Mouse (Mus musculus): ENCODE results near the gene Hcfc1r1. TPM values are rescaled to one million over a fixed set of nuclear protein-coding genes. Genes with fewer than 3 reads are reported as not detected.

Hcfc1r1 gene
- total RNA-seq, 1 experiment from 2014 or later: 38.3 TPM

DNA sequence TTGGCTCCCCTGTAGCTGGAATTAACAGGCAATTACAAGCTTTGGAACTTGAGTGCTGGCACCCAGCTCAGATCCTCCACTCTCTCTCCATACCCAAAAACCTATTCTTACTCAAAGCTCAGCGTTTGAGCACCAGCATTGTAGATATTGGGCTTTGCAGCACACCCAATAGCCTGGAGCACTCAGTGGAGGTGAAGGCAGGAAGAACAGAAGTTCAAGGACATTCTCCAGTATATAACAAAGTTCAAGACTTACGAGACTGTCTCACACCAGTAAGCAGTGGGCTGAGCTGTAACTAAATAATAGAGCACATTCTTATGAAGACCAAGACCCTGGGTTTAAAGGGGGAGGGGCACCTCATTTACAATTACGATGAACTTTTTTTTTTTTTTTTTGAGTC is 635 bp upstream of the Hcfc1r1 start:
- ATAC-seq (replicated peaks; ENCODE audit: insufficient number of reproducible peaks, low FRiP score, low TSS enrichment, poor library complexity, severe bottlenecking): no peak

DNA sequence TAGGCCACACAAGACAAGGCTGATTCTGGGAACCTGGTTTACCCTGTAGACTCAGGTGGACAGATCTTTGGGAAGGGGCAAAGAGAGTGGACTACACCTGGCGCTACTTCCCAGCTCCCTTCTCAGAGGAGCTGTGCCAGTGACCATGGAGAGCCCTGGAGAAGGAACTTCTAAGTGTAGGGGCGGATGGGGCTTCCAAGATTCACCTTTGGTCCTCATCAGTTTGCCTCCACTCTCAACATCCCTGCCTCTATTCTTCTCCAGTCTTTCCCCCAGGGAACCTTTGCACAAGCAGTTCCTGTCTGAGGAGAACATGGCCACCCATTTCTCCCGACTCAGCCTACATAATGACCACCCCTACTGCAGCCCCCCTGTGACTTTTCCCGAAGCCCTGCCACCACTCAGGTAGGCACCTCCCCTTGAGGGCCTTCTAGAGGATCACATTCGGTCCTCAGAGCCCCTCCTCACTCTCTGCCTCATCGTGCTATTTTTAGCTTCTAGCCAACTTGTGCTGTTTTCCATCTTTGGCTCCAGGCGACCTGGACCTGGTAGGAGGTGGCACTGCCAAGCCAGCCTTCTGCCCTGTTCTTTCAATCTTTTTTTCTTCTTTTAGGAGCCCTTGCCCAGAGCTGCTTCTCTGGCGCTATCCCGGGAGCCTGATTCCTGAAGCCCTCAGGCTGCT is 1.0 kb downstream of the Hcfc1r1 start:
- ATAC-seq (replicated peaks; ENCODE audit: insufficient number of reproducible peaks, low FRiP score, low TSS enrichment, poor library complexity, severe bottlenecking): no peak

DNA sequence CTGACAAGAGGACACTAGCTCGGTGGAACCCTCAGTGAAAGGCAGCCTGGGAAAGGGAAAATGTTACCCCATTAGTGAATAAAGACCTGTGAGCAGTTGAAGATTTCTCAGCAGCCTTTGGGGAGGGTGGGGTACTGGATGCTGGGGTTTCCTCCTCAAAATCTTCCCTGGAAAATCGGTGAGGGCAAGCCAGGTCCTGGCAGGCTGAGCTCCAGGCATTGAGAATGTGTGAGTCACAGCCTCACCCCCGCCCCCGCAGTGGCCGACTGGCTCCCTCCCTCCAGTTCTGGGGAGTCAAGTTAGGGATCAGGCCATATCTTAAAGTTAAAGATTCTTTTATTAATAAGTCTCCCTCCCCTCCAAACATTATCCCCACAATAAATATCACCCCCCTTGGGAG is 1.7 kb downstream of the Hcfc1r1 start:
- ATAC-seq (replicated peaks; ENCODE audit: insufficient number of reproducible peaks, low FRiP score, low TSS enrichment, poor library complexity, severe bottlenecking): no peak

DNA sequence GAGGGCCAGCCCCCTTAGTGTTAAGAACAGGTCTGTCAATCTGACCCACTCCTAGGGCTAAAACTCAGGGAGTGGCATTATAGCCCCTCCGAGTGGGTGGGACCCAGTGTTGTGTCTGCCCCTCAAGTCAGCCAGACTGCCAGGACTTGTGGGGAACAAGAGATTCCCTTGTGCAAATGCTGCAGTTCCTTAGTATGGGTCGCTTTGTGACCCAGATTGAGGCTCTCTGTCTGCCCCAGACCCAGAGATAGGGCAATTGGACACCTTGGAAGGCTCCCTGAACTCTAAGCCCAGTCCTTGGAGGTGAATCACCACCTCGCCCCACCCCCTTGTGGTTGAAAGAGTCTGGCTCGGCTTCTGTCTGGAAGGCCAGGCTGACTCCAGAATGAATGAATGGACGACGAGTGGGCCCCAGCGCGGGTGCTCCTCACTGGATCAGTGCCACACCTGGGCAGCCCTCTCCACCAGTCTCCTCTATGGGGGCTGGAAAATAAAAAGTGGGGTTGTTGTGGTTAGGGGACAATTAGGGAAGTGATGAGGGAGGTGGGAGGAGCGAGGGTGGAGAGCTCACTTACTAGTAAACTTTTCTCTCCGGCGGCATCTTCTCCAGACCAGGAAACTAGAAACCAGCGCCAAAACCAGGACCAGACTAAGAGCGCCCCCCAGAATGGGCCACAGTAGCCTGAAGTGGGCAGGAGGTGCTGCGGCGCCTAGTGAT is 2.3 kb downstream of the Hcfc1r1 start:
- no peak for ATAC-seq (replicated peaks; ENCODE audit: insufficient number of reproducible peaks, low FRiP score, low TSS enrichment, poor library complexity, severe bottlenecking)

DNA sequence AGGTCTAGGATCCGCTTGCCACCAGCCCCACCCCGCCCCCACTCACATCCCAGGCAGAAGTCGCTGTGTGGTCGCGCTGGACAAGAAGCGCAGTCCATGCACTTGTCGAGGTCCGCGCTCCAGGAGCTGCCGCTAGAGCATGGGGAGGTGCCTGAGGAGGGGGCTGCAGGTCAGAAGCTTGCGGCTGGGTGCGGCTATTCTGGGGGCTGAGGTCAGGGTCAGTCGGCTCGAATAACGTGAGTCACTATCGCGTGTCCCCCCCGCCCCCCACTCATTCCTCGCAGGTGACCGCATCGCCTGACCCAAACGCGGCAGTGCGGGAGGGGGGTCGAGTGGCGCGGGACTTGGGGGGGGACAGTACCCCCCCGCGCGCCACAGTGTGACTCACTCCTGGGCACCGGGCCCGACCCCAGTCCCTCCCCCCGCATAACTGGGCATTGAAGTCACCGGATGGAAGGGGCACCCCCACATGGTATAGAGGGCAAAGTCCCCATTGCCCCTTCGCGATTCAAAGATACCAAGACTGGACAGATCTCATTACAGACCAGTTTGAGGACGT is 3.2 kb downstream of the Hcfc1r1 start:
- ATAC-seq (replicated peaks; ENCODE audit: insufficient number of reproducible peaks, low FRiP score, low TSS enrichment, poor library complexity, severe bottlenecking): no peak

DNA sequence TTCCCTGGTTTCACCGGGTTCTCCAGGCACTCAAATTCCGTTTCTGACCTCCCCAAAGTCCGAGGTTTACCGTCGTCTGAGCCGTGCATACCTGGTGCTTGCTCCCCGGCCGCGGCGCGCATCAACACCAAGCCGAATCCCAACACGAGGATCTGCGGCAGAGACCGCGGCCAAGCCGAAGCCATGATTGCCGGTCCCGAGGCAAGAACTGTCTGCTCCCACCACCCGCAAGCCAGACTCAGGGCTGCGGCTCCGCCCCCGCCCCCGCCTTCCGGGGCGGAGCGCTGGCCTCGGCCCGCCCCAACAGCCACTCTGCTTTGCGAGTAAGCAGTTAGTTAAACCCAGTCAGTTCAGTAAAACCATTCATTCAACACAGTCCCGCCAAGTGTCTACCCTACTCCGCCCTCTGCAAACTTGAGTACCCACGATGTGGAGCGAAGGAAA is 3.9 kb downstream of the Hcfc1r1 start, which contains the start of gene Tnfrsf12a:
TSS of gene Tnfrsf12a (minus strand) at position 233 of the 444 bp plus-strand sequence.
- 0 out of 2 replicates have a peak, but pooled peaks have one; percentile 13 for ATAC-seq (replicated peaks; ENCODE audit: insufficient number of reproducible peaks, low FRiP score, low TSS enrichment, poor library complexity, severe bottlenecking)

DNA sequence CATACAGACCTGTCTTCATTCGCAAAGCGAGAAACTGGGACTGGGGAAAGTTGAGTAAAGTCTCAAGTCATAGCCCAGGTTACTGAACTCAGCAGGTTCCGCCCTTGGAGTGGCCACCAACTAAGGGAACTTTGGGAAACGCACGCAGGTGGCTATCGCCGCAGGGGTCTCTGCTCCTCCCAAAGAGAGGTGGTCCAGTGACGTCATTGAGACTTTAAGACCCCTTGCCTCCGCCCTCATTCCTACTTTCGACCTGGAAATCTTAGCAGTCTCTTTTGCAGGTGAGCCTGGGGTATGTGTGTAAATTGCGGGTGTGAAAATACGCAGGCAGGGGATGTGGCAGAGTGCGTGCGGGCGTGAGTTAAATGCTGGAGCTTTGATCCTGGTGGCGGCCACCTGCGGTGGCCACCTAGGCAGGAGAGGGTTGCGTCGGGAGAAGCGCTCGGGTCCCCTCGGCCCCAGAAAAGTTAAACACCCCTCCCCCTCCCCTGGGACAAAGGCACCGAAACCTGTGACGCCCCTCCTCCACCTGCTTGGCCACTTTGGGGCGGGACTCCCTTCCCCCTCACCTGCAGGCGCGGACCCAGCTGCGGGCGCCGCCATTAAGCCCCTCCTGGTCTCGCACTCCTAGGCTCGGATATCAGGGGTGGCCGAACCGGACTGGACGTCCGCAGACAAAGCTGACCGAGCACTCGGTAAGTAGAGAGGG is 5.9 kb downstream of the Hcfc1r1 start, which contains the start of gene Cldn6:
TSS of gene Cldn6 (plus strand) at position 123 of the 709 bp plus-strand sequence.
- ATAC-seq (replicated peaks; ENCODE audit: insufficient number of reproducible peaks, low FRiP score, low TSS enrichment, poor library complexity, severe bottlenecking): no peak

GRCm38 (mm10) chr17:23680336-23680735 is 6.9 kb downstream of the Hcfc1r1 start:
- no peak for ATAC-seq (replicated peaks; ENCODE audit: insufficient number of reproducible peaks, low FRiP score, low TSS enrichment, poor library complexity, severe bottlenecking)

- no peak for ATAC-seq (replicated peaks; ENCODE audit: insufficient number of reproducible peaks, low FRiP score, low TSS enrichment, poor library complexity, severe bottlenecking)
These were observed 7.7 kb downstream of the Hcfc1r1 start for GRCm38 (mm10) chr17:23681086-23681485.

GRCm38 (mm10) chr17:23682092-23682491 is 8.7 kb downstream of the Hcfc1r1 start:
- ATAC-seq (replicated peaks; ENCODE audit: insufficient number of reproducible peaks, low FRiP score, low TSS enrichment, poor library complexity, severe bottlenecking): no peak

- ATAC-seq (replicated peaks; ENCODE audit: insufficient number of reproducible peaks, low FRiP score, low TSS enrichment, poor library complexity, severe bottlenecking): no peak
These were observed 9.1 kb downstream of the Hcfc1r1 start for GRCm38 (mm10) chr17:23682530-23682929.

DNA sequence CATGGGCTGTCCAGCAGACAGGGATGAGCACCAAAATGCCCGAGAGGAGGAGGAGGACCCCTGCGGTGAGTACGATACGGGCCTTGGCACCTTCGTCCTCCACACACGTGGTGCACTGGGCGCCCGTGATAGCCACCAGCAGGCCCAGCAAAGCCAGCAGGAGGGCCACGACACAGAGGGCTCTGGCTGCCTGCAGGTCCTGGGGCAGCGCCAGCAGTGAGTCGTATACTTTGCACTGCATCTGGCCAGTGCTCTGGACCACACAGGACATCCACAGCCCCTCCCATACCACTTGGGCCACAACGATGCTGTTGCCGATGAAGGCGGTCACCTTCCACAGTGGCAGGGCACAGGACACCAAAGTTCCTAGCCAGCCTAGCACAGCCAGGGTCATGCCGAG is 9.8 kb downstream of the Hcfc1r1 start:
- no peak for ATAC-seq (replicated peaks; ENCODE audit: insufficient number of reproducible peaks, low FRiP score, low TSS enrichment, poor library complexity, severe bottlenecking)

DNA sequence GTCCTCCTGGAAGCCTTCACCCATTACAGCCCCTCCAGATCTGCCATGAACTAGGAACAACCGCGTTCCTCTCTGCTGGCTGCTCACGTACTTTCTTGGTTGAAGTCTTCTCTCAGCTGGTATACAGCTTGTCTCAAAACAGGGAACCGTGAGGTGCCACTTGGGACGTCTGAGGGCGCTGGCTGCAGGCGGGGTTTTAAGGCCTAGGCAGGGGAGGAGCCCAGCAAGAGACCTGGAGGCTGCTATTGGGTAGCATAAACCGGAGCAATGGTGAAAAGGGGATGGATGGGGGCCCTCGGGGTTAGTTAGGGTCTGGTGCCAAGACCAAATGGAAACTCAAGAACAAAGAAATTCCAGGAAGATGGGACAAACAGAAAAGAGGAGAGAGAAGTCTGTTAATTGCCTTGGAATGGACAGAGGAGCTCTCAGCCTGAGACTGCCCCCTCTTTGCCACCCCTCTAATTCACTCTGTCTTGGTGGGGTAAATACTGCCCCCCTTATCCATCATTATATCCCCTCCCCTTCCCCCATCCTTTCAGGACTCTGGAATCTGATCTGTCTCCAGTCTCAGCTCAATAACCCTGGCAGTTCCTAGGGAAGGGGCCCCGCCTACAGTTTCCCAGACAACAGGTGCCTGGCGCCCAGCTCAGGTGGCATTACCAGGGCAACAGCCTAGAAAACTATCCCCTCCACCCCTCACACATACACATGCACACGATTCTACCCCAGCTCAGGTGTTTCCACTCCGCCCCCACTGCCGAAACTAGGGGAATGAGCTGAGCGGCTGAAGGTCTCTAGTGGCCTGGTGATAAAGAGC is 10.7 kb downstream of the Hcfc1r1 start, which contains the start of gene Cldn9:
TSS of gene Cldn9 (minus strand) at position 171 of the 817 bp plus-strand sequence.
- no peak for ATAC-seq (replicated peaks; ENCODE audit: insufficient number of reproducible peaks, low FRiP score, low TSS enrichment, poor library complexity, severe bottlenecking)

DNA sequence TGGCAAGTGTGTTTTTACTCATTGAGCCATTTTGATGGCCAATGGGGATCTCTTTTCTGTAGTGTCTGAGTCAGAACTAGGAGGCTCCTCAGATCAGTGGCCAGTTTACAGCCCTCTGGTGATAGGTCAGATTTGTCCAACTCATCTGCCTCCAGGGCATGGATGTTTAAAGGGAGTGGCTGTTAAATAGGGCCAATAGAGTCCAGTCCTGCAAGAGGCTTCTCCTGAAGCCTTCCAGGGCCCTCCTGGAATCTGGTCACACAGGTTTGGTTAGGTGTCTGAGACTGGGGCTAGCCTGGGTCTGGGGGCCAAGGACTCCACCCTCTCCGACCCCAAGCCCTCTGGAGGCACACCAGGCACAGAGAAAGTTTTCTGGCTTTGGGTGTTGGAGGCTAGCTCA is 21.1 kb downstream of the Hcfc1r1 start:
- ATAC-seq (replicated peaks; ENCODE audit: insufficient number of reproducible peaks, low FRiP score, low TSS enrichment, poor library complexity, severe bottlenecking): no peak

DNA sequence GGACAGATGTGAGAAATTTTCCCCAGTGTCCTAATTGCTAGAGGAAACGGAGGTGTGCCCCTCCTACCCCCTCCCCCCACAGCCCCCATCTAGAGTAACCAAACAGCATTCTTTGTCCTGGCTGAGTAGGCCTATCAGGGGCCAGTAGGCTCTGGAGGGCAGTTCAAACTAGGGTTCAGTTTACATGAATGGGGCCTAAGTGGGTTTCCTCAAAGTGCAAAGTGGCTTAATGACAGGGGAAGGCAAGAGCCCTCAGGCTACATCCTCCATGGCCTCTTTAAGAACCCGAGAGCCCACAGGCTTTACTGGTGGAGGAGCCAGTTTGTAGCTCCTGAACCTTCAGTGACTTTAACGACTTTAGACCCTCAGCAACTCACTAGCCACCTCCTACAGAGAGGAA is 22.4 kb downstream of the Hcfc1r1 start:
- no peak for ATAC-seq (replicated peaks; ENCODE audit: insufficient number of reproducible peaks, low FRiP score, low TSS enrichment, poor library complexity, severe bottlenecking)

DNA sequence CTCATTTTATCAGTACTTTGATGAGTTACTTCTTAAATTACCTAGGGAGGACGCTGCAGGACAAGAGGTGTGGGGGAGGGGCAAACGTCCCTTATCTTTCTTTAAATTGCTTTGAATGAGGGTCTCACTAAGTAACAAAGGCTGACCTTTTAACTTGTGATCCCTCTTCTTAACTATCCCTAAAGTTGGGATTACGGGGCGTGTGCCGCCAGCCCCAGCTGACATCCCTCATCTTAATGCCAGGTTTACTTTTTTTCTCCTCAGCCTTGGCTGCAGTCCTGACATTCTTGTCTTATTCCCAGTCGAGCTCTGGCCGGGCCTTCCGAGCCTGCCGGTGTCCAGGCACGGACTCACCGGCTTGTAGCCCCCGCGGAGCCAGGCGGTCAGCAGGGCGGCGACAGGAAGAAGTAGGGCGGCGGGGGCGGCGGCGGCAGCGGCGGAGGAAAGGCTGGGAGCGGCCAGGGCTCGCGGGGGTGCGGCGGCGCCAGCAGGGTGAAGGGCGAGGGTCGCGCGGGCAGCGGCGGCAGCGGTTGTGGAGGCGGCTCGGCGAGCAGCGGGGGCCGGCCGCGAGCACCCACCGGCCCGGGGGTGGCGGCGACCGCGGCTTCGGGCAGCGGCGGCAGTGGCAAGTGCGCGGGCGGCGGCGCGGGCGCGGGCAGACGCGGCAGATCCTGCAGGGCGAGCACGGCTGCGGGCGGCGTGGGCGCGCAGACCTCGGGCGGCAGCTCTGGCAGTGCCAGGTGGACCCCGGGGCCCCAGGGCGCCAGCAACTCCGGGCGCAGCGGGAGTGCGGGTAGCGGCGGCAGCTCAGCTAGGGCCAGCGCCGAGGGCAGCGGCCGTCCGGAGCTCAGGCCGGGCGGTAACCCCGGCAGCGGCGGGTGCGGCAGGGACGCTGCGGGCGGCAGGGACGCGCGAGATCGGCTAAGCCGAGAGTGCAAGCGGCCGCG is 26.0 kb downstream of the Hcfc1r1 start:
- ATAC-seq (replicated peaks; ENCODE audit: insufficient number of reproducible peaks, low FRiP score, low TSS enrichment, poor library complexity, severe bottlenecking): no peak

- ATAC-seq (replicated peaks; ENCODE audit: insufficient number of reproducible peaks, low FRiP score, low TSS enrichment, poor library complexity, severe bottlenecking): peak; percentile 91
These were observed 26.7 kb downstream of the Hcfc1r1 start for GRCm38 (mm10) chr17:23700079-23700478.

Measured in monocyte, adult 5-6 weeks (primary cell).